Mouse (Mus musculus): ENCODE results near the gene Hoxc9. TPM values are rescaled to one million over a fixed set of nuclear protein-coding genes. Genes with fewer than 3 reads are reported as not detected.
A peak's percentile ranks its signal among the peaks of the same experiment; 100 is the strongest.

The Hoxc9 gene
- polyA plus RNA-seq, 1 experiment from 2014 or later = not detected

GRCm38 (mm10) chr15:102965003-102965891, 11.0 kb upstream of the Hoxc9 start:
- H3K27ac ChIP-seq (ENCODE audit: low read length) = no peak overlapping the region
- ATAC-seq (ENCODE audit: low read depth) = no peak
- no peaks in the 10 kb centered on the region for H3K36me3 ChIP-seq (ENCODE audit: control insufficient read depth, insufficient read depth, low read length)
- H3K9ac ChIP-seq (ENCODE audit: low read length) = no peak overlapping the region
- H3K4me3 ChIP-seq (ENCODE audit: low read length) = no peak overlapping the region
- WGBS = 4% methylated on average over 26 of the region's 26 CpGs
- H3K4me1 ChIP-seq (replicated peaks; ENCODE audit: control insufficient read depth, insufficient read depth, low read length) = peaks cover 4% of the 10 kb centered on the region; the same call in 1 of the 2 replicates
- H3K27me3 ChIP-seq (ENCODE audit: control insufficient read depth, insufficient read depth, low read depth, low read length) = peaks cover 96% of the 10 kb centered on the region
- H3K9me3 ChIP-seq (ENCODE audit: control insufficient read depth, low read length) = no peaks in the 10 kb centered on the region
- no peak overlapping the region for H3K4me2 ChIP-seq (ENCODE audit: low read depth, low read length)

DNA sequence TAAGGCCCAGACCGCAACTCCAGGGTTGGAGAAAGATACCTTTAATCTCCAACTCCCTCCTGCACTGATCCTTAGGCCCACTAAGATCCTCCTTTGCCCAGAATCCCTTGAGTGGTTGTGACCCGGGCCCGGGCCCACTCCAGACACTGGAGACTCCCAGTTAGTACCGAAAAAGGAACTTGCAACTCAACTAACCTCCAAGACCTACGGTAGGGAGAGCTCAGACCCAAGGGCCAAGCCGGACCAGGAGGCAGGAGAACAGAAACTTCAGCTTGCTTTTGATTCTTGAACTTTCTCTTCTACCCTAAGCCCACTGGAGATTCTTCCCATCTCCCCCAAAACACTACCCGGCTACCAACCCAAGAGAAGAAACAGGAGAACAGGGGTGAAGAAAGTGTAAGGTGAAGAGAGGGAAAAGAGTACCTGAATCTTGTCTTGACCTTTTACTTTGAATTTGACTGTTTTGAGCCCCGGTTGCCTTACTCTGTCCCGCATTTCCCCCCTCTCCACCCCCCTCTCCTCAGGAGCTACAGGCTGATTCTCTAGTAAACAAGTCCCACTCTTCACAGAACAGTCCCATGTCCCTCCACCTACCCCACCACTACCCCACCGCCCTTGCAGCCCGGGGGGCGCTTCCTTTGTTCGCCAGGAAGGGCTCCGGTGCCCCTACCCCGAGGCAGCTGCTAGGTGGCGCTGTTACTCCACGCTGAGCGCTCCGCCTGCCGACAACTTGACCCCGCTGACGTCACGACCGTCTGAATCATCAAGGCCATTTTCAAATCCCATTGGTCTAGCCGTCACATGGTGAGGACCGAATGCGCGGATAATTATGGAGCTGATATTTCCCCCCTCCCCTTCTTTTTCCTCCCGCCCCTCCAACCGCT, 10.1 kb upstream of the Hoxc9 start:
- peak overlapping the region; percentile 9; the same call in 1 of the 2 replicates for H3K4me3 ChIP-seq (ENCODE audit: low read length)
- peaks cover 4% of the 10 kb centered on the region; the same call in 1 of the 2 replicates for H3K4me1 ChIP-seq (replicated peaks; ENCODE audit: control insufficient read depth, insufficient read depth, low read length)
- 3% methylated on average over 29 of the region's 30 CpGs for WGBS
- no peak overlapping the region for H3K9ac ChIP-seq (ENCODE audit: low read length)
- H3K9me3 ChIP-seq (ENCODE audit: control insufficient read depth, low read length) = no peaks in the 10 kb centered on the region
- ATAC-seq (ENCODE audit: low read depth) = peak; percentile 47; the same call in 1 of the 2 replicates
- H3K27me3 ChIP-seq (ENCODE audit: control insufficient read depth, insufficient read depth, low read depth, low read length) = peaks cover 96% of the 10 kb centered on the region
- 0 out of 2 replicates have a peak overlapping the region, but pooled peaks have one; percentile 1 for H3K4me2 ChIP-seq (ENCODE audit: low read depth, low read length)
- H3K27ac ChIP-seq (ENCODE audit: low read length) = no peak overlapping the region
- no peaks in the 10 kb centered on the region for H3K36me3 ChIP-seq (ENCODE audit: control insufficient read depth, insufficient read depth, low read length)

DNA sequence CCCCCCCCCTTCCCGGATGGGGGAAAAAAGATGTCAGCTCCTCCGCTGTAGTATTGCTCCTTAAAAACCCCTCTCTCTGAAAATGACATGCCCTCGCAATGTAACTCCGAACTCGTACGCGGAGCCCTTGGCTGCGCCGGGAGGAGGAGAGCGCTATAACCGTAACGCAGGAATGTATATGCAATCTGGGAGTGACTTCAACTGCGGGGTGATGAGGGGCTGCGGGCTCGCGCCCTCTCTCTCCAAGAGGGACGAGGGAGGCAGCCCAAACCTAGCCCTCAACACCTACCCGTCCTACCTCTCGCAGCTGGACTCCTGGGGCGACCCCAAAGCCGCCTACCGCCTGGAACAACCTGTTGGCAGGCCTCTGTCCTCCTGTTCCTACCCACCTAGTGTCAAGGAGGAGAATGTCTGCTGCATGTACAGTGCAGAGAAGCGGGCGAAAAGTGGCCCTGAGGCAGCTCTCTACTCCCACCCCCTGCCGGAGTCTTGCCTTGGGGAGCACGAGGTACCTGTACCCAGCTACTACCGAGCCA, 9.4 kb upstream of the Hoxc9 start, which contains the start of gene Hoxc10:
Gene Hoxc10, plus strand, starts transcription at position 21 of the 536 bp plus-strand sequence.
- Histone ChIP-seq H3K9me3 (ENCODE audit: control insufficient read depth, low read length) (no peaks in the 10 kb centered on the region), H3K9ac (ENCODE audit: low read length) (no peak within 1 kb of the TSS)
- ATAC-seq (ENCODE audit: low read depth) = 0 out of 2 replicates have a peak, but pooled peaks have one; percentile 28

DNA sequence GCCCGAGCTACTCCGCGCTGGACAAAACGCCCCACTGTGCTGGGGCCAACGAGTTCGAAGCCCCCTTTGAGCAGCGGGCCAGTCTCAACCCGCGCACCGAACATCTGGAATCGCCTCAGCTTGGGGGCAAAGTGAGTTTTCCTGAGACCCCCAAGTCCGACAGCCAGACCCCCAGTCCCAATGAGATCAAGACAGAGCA, 9.0 kb upstream of the Hoxc9 start, which contains the start of gene Hoxc5:
Gene Hoxc5, plus strand, starts transcription at position 132 of the 199 bp plus-strand sequence.
- 4% methylated on average over 12 of the region's 12 CpGs for WGBS
- Histone ChIP-seq H3K4me2 (ENCODE audit: low read depth, low read length) (0 out of 2 replicates have a peak within 1 kb of the TSS, but pooled peaks have one; percentile 1), H3K4me3 (ENCODE audit: low read length) (peak within 1 kb of the TSS; percentile 9; the same call in 1 of the 2 replicates)

More for the DNA sequence above, 9.4 kb upstream of the Hoxc9 start, which contains the start of gene Hoxc10:
- peak within 1 kb of the TSS; percentile 9; the same call in 1 of the 2 replicates for H3K4me3 ChIP-seq (ENCODE audit: low read length)
- 1% methylated on average over 27 of the region's 27 CpGs for WGBS
- peaks cover 4% of the 10 kb centered on the region; the same call in 1 of the 2 replicates for H3K4me1 ChIP-seq (replicated peaks; ENCODE audit: control insufficient read depth, insufficient read depth, low read length)
- H3K27ac ChIP-seq (ENCODE audit: low read length) = no peak within 1 kb of the TSS
- H3K4me2 ChIP-seq (ENCODE audit: low read depth, low read length) = 0 out of 2 replicates have a peak within 1 kb of the TSS, but pooled peaks have one; percentile 1
- H3K36me3 ChIP-seq (ENCODE audit: control insufficient read depth, insufficient read depth, low read length) = no peaks in the 10 kb centered on the region
- peaks cover 96% of the 10 kb centered on the region for H3K27me3 ChIP-seq (ENCODE audit: control insufficient read depth, insufficient read depth, low read depth, low read length)

GRCm38 (mm10) chr15:102967511-102968397, 8.5 kb upstream of the Hoxc9 start:
- Histone ChIP-seq H3K27me3 (ENCODE audit: control insufficient read depth, insufficient read depth, low read depth, low read length) (peaks cover 99% of the 10 kb centered on the region), H3K4me1 (replicated peaks; ENCODE audit: control insufficient read depth, insufficient read depth, low read length) (peaks cover 4% of the 10 kb centered on the region; the same call in 1 of the 2 replicates), H3K4me3 (ENCODE audit: low read length) (no peak overlapping the region), H3K9ac (ENCODE audit: low read length) (no peak overlapping the region), H3K27ac (ENCODE audit: low read length) (no peak overlapping the region), H3K4me2 (ENCODE audit: low read depth, low read length) (no peak overlapping the region), H3K36me3 (ENCODE audit: control insufficient read depth, insufficient read depth, low read length) (no peaks in the 10 kb centered on the region), H3K9me3 (ENCODE audit: control insufficient read depth, low read length) (no peaks in the 10 kb centered on the region)
- WGBS = 2% methylated on average over 34 of the region's 34 CpGs
- ATAC-seq (ENCODE audit: low read depth) = no peak

More for the DNA sequence above, 9.0 kb upstream of the Hoxc9 start, which contains the start of gene Hoxc5:
- H3K9ac ChIP-seq (ENCODE audit: low read length) = no peak within 1 kb of the TSS
- H3K4me1 ChIP-seq (replicated peaks; ENCODE audit: control insufficient read depth, insufficient read depth, low read length) = peaks cover 4% of the 10 kb centered on the region; the same call in 1 of the 2 replicates
- no peak for ATAC-seq (ENCODE audit: low read depth)
- no peak within 1 kb of the TSS for H3K27ac ChIP-seq (ENCODE audit: low read length)
- no peaks in the 10 kb centered on the region for H3K36me3 ChIP-seq (ENCODE audit: control insufficient read depth, insufficient read depth, low read length)
- peaks cover 99% of the 10 kb centered on the region for H3K27me3 ChIP-seq (ENCODE audit: control insufficient read depth, insufficient read depth, low read depth, low read length)
- no peaks in the 10 kb centered on the region for H3K9me3 ChIP-seq (ENCODE audit: control insufficient read depth, low read length)

DNA sequence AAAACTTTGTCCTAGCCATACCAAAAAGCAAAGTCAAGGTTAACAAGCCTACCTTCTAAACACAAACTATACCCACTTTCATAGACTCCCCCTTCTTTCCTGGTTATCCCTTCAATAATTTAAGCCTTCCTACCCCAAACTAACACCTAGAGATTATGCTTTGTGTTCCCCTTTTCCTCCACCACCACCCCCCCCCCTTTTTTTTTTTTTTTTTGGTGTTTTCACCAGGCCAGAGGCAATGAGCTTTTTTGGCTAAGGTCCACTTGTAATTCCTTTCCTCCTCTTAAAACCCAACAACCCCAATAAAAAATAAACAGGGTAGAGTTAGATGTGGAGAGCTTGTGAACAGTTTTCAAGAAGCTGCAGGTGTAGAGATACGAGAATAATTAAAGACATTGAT, 6.9 kb upstream of the Hoxc9 start:
- Histone ChIP-seq H3K9me3 (ENCODE audit: control insufficient read depth, low read length) (no peaks in the 10 kb centered on the region), H3K4me2 (ENCODE audit: low read depth, low read length) (no peak overlapping the region), H3K9ac (ENCODE audit: low read length) (no peak overlapping the region), H3K36me3 (ENCODE audit: control insufficient read depth, insufficient read depth, low read length) (no peaks in the 10 kb centered on the region), H3K27ac (ENCODE audit: low read length) (no peak overlapping the region), H3K4me1 (replicated peaks; ENCODE audit: control insufficient read depth, insufficient read depth, low read length) (peaks cover 4% of the 10 kb centered on the region; the same call in 1 of the 2 replicates), H3K27me3 (ENCODE audit: control insufficient read depth, insufficient read depth, low read depth, low read length) (peaks cover 99% of the 10 kb centered on the region), H3K4me3 (ENCODE audit: low read length) (no peak overlapping the region)
- no peak for ATAC-seq (ENCODE audit: low read depth)
- WGBS = 35% methylated on average over 1 of the region's 1 CpGs

- H3K9ac ChIP-seq (ENCODE audit: low read length) = no peak overlapping the region
- no peaks in the 10 kb centered on the region for H3K36me3 ChIP-seq (ENCODE audit: control insufficient read depth, insufficient read depth, low read length)
- no peak overlapping the region for H3K4me2 ChIP-seq (ENCODE audit: low read depth, low read length)
- no peaks in the 10 kb centered on the region for H3K9me3 ChIP-seq (ENCODE audit: control insufficient read depth, low read length)
- H3K4me3 ChIP-seq (ENCODE audit: low read length) = no peak overlapping the region
- H3K27ac ChIP-seq (ENCODE audit: low read length) = no peak overlapping the region
- peaks cover 4% of the 10 kb centered on the region; the same call in 1 of the 2 replicates for H3K4me1 ChIP-seq (replicated peaks; ENCODE audit: control insufficient read depth, insufficient read depth, low read length)
- peaks cover 98% of the 10 kb centered on the region for H3K27me3 ChIP-seq (ENCODE audit: control insufficient read depth, insufficient read depth, low read depth, low read length)
- ATAC-seq (ENCODE audit: low read depth) = no peak
- under 1% methylated on average over 12 of the region's 12 CpGs for WGBS
Measured at GRCm38 (mm10) chr15:102970740-102971139, 5.5 kb upstream of the Hoxc9 start.

DNA sequence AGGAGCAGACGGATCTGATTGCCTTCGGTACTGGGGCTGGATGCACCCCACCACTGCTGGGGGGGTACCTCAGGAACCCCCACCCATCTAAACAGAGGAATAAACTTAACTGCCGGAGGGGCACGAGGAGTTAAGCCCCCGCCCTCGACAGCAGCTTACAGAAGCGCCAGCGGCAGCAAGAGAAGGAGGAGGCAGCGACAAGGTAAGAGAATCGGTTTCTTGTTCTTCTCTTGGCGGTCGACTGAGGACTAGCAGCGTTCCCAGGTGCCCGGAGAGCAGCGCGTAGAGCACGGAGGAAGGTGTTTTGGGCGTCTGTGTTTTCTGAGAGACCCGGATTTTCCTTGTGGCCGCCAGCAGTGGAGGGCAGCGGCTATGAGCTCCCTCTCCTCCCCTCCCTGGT, 4.0 kb upstream of the Hoxc9 start:
- Histone ChIP-seq H3K27ac (ENCODE audit: low read length) (no peak overlapping the region), H3K4me2 (ENCODE audit: low read depth, low read length) (no peak overlapping the region), H3K36me3 (ENCODE audit: control insufficient read depth, insufficient read depth, low read length) (no peaks in the 10 kb centered on the region), H3K4me1 (replicated peaks; ENCODE audit: control insufficient read depth, insufficient read depth, low read length) (no peaks in the 10 kb centered on the region; the same call in 1 of the 2 replicates), H3K4me3 (ENCODE audit: low read length) (no peak overlapping the region), H3K9ac (ENCODE audit: low read length) (no peak overlapping the region), H3K27me3 (ENCODE audit: control insufficient read depth, insufficient read depth, low read depth, low read length) (peaks cover 98% of the 10 kb centered on the region), H3K9me3 (ENCODE audit: control insufficient read depth, low read length) (no peaks in the 10 kb centered on the region)
- WGBS = under 1% methylated on average over 21 of the region's 21 CpGs
- ATAC-seq (ENCODE audit: low read depth) = no peak
